Mouse (Mus musculus) MEL (cell line): Measurements from ENCODE around the gene Nek11. TPM values are rescaled to one million over a fixed set of nuclear protein-coding genes. Genes with fewer than 3 reads are reported as not detected.

Experiments
- DNase-seq: peaks from one replicate; pipeline ENCODE4 v3.0.0; 2011; ENCODE audit warnings: low read depth, low spot score
- H3K27ac ChIP-seq: 2 replicates; pipeline ENCODE4 v1.5.1; 2012; ENCODE audit warnings: low read depth, mild to moderate bottlenecking, control low read depth, low read length, moderate library complexity; ENCODE audit not compliant: control insufficient read depth
- H3K27me3 ChIP-seq, 2 experiments: fragments of 150-350 bp in 1 of 2; sonication (generic) in 1 of 2; 2 replicates each; pipeline ENCODE4 v1.6.1; 2012; ENCODE audit warnings: low read length in 2 of 2, mild to moderate bottlenecking in 2 of 2, improper control_type of control experiment in 1 of 2, moderate library complexity in 1 of 2; ENCODE audit not compliant: insufficient read depth in 2 of 2, control insufficient read depth in 1 of 2
- H3K36me3 ChIP-seq, 2 experiments: 2 replicates each; pipeline ENCODE4 v1.6.1; 2012 to 2014; ENCODE audit warnings: low read length in 2 of 2, improper control_type of control experiment in 1 of 2, inconsistent platforms in 1 of 2, mild to moderate bottlenecking in 1 of 2; ENCODE audit not compliant: insufficient read depth in 2 of 2, control insufficient read depth in 1 of 2
- H3K4me1 ChIP-seq, 2 experiments: fragments of 150-350 bp in 1 of 2; sonication (generic) in 1 of 2; 2 replicates each; pipeline ENCODE4 v1.6.1; 2012; ENCODE audit warnings: low read length in 2 of 2, improper control_type of control experiment in 1 of 2, mild to moderate bottlenecking in 1 of 2; ENCODE audit not compliant: insufficient read depth in 2 of 2, control insufficient read depth in 1 of 2
- H3K4me3 ChIP-seq, 2 experiments: fragments of 150-350 bp in 1 of 2; sonication (generic) in 1 of 2; 2 replicates each; pipeline ENCODE4 v1.5.1; 2012; ENCODE audit warnings: low read depth in 2 of 2, low read length in 2 of 2, mild to moderate bottlenecking in 2 of 2, moderate library complexity in 2 of 2, control low read depth in 1 of 2, improper control_type of control experiment in 1 of 2; ENCODE audit not compliant: control insufficient read depth in 1 of 2, insufficient read depth in 1 of 2
- H3K79me2 ChIP-seq: 2 replicates; pipeline ENCODE4 v1.6.1; 2012; ENCODE audit warnings: mild to moderate bottlenecking, low read length, moderate library complexity; ENCODE audit not compliant: control insufficient read depth, poor library complexity, insufficient read depth
- H3K9ac ChIP-seq: 2 replicates; pipeline ENCODE4 v1.6.1; 2012; ENCODE audit warnings: low read depth, mild to moderate bottlenecking, control low read depth, low read length, moderate library complexity; ENCODE audit not compliant: control insufficient read depth, poor library complexity, severe bottlenecking
- H3K9me3 ChIP-seq: fragments of 150-350 bp; sonication (generic); replicated peaks from 2 replicates; pipeline ENCODE4 v1.6.1; 2012; ENCODE audit warnings: mild to moderate bottlenecking, low read length, improper control_type of control experiment, moderate library complexity; ENCODE audit not compliant: insufficient read depth
- BHLHE40 ChIP-seq: IDR thresholded peaks from 2 replicates; pipeline ENCODE4 v1.6.1; 2012; ENCODE audit warnings: low read depth, mild to moderate bottlenecking, inconsistent platforms, low read length, improper control_type of control experiment, borderline replicate concordance
- CHD1 ChIP-seq: IDR thresholded peaks from 2 replicates; pipeline ENCODE4 v1.6.1; 2012; ENCODE audit warnings: low read depth, mild to moderate bottlenecking, inconsistent platforms, low read length, improper control_type of control experiment
- CHD2 ChIP-seq: IDR thresholded peaks from 2 replicates; pipeline ENCODE4 v1.6.1; 2011; ENCODE audit warnings: low read length, improper control_type of control experiment
- CTCF ChIP-seq, 3 experiments: IDR thresholded peaks in 2 of 3; conservative IDR thresholded peaks in 1 of 3; 2 replicates each; pipeline ENCODE4 v1.5.1; 2011 to 2012; ENCODE audit warnings: low read length in 3 of 3, low read depth in 2 of 3, mild to moderate bottlenecking in 2 of 3, improper control_type of control experiment in 1 of 3, inconsistent platforms in 1 of 3, mixed read lengths in 1 of 3, moderate library complexity in 1 of 3; ENCODE audit not compliant: control insufficient read depth in 1 of 3, insufficient read depth in 1 of 3, poor library complexity in 1 of 3, severe bottlenecking in 1 of 3
- E2F4 ChIP-seq: IDR thresholded peaks from 2 replicates; pipeline ENCODE4 v1.6.1; 2011; ENCODE audit warnings: low read depth, low read length, improper control_type of control experiment, borderline replicate concordance
- ELF1 ChIP-seq: IDR thresholded peaks from 2 replicates; pipeline ENCODE4 v1.6.1; 2014; ENCODE audit warnings: low read depth, mild to moderate bottlenecking, inconsistent platforms, low read length, improper control_type of control experiment, moderate library complexity
- GATA1 ChIP-seq: IDR thresholded peaks from 2 replicates; pipeline ENCODE4 v1.6.1; 2011; ENCODE audit warnings: low read depth, low read length, improper control_type of control experiment
- HCFC1 ChIP-seq: IDR thresholded peaks from 2 replicates; pipeline ENCODE4 v1.6.1; 2012; ENCODE audit warnings: low read depth, mild to moderate bottlenecking, inconsistent platforms, low read length, improper control_type of control experiment, moderate library complexity
- JUND ChIP-seq: IDR thresholded peaks from 2 replicates; pipeline ENCODE4 v1.6.1; 2011; ENCODE audit warnings: low read depth, mild to moderate bottlenecking, improper control_type of control experiment, low read length
- KAT2A ChIP-seq: conservative IDR thresholded peaks from 2 replicates; pipeline ENCODE4 v1.6.1; 2012; ENCODE audit warnings: low read depth, low read length, improper control_type of control experiment, inconsistent platforms
- MAFK ChIP-seq: IDR thresholded peaks from 2 replicates; pipeline ENCODE4 v1.6.1; 2011; ENCODE audit warnings: low read depth, mild to moderate bottlenecking, low read length, improper control_type of control experiment, borderline replicate concordance
- MAX ChIP-seq: IDR thresholded peaks from 2 replicates; pipeline ENCODE4 v1.6.1; 2011; ENCODE audit warnings: low read length, improper control_type of control experiment
- MXI1 ChIP-seq: IDR thresholded peaks from 2 replicates; pipeline ENCODE4 v1.6.1; 2011; ENCODE audit warnings: mild to moderate bottlenecking, low read depth, low read length, improper control_type of control experiment
- NRF1 ChIP-seq: IDR thresholded peaks from 2 replicates; pipeline ENCODE4 v1.6.1; 2014; ENCODE audit warnings: low read depth, mild to moderate bottlenecking, inconsistent platforms, low read length, improper control_type of control experiment, moderate library complexity; ENCODE audit not compliant: poor library complexity, insufficient read depth, severe bottlenecking
- POLR2A ChIP-seq, 2 experiments: IDR thresholded peaks; 2 replicates each; pipeline ENCODE4 v1.6.1; 2011 to 2012; ENCODE audit warnings: low read length in 2 of 2, mild to moderate bottlenecking in 2 of 2, control low read depth in 1 of 2, improper control_type of control experiment in 1 of 2, low read depth in 1 of 2, moderate library complexity in 1 of 2; ENCODE audit not compliant: control insufficient read depth in 1 of 2, insufficient read depth in 1 of 2, poor library complexity in 1 of 2
- POLR2AphosphoS2 ChIP-seq: IDR thresholded peaks from 2 replicates; pipeline ENCODE4 v1.6.1; 2011; ENCODE audit warnings: low read length, improper control_type of control experiment
- RAD21 ChIP-seq: IDR thresholded peaks from 2 replicates; pipeline ENCODE4 v1.6.1; 2011; ENCODE audit warnings: mild to moderate bottlenecking, low read depth, low read length, improper control_type of control experiment
- SIN3A ChIP-seq: IDR thresholded peaks from 2 replicates; pipeline ENCODE4 v1.6.1; 2012; ENCODE audit warnings: low read length, improper control_type of control experiment, inconsistent platforms
- TBP ChIP-seq: IDR thresholded peaks from 2 replicates; pipeline ENCODE4 v1.8.0; 2011; ENCODE audit warnings: low read depth, low read length, improper control_type of control experiment
- TCF12 ChIP-seq: IDR thresholded peaks from 2 replicates; pipeline ENCODE4 v1.6.1; 2014; ENCODE audit warnings: low read depth, mild to moderate bottlenecking, inconsistent platforms, low read length, improper control_type of control experiment, moderate library complexity
- USF2 ChIP-seq, 2 experiments: IDR thresholded peaks; 2 replicates each; pipeline ENCODE4 v1.6.1; 2011 to 2012; ENCODE audit warnings: improper control_type of control experiment in 2 of 2, low read length in 2 of 2, borderline replicate concordance in 1 of 2, inconsistent platforms in 1 of 2, low read depth in 1 of 2, mild to moderate bottlenecking in 1 of 2; ENCODE audit not compliant: insufficient read depth in 1 of 2
- ZMIZ1 ChIP-seq: IDR thresholded peaks from 2 replicates; pipeline ENCODE4 v1.6.1; 2012; ENCODE audit warnings: low read depth, mild to moderate bottlenecking, inconsistent platforms, low read length, improper control_type of control experiment, moderate library complexity
- polyA plus RNA-seq, 2 experiments: library from polyadenylated mRNA; stranded (reverse) in 1 of 2; unstranded in 1 of 2; fragments of >175 nt in 1 of 2; fragments of >200 nt in 1 of 2; gene quantifications; 2 replicates each; pipeline versions ENCODE4 v1.2.1 to v1.2.4; 2012; ENCODE audit warnings: low replicate concordance in 2 of 2, low read depth in 1 of 2; ENCODE audit not compliant: insufficient read length in 2 of 2, insufficient read depth in 1 of 2, missing spikeins in 1 of 2
- total RNA-seq: library from RNA; depleted of rRNA; stranded (reverse); fragments of 300-350 nt; gene quantifications from 2 replicates; pipeline ENCODE4 v1.2.3, GENCODE M21; 2012

Nek11 gene
- total and polyA plus RNA-seq, 3 experiments: 0.03 TPM; not detected in 2

DNA sequence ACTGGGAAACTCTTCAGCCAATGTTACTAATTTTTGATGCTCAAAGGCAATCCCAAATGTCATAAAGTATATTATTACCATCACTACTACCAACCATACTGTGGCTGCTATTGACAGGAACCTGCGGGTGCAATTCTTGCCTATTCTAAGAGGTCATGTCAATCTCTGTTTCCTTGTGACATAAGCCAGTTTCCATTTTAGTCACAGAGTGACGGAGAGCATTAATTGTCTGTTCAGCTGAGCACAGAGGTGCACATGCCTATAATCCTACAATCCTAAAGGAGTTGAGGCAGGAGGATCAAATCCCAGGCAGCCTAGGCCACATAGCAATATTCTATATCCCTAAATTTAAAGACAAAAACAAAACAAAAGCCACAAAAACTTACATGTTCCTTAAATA is 33.1 kb downstream of the Nek11 start:
- H3K27ac ChIP-seq: no peak overlapping the region
- no peak overlapping the region for H3K4me3 ChIP-seq
- TF ChIP-seq MXI1 (no peak), ZMIZ1 (no peak), SIN3A (no peak), MAX (no peak), USF2 (IDR thresholded peaks at IDR 0.05; ENCODE audit: borderline replicate concordance in 1 of 2, insufficient read depth in 1 of 2, low read depth in 1 of 2, low read length in 2 of 2) (no peak), CHD2 (no peak), ELF1 (no peak), GATA1 (no peak), NRF1 (no peak)
- no peaks in the 10 kb centered on the region for H3K27me3 ChIP-seq
- H3K4me1 ChIP-seq: no peaks in the 10 kb centered on the region
- H3K36me3 ChIP-seq: no peaks in the 10 kb centered on the region
- DNase-seq: no peak
- no peak overlapping the region for H3K9ac ChIP-seq
- H3K9me3 ChIP-seq: no peaks in the 10 kb centered on the region
- H3K79me2 ChIP-seq: no peaks in the 10 kb centered on the region

DNA sequence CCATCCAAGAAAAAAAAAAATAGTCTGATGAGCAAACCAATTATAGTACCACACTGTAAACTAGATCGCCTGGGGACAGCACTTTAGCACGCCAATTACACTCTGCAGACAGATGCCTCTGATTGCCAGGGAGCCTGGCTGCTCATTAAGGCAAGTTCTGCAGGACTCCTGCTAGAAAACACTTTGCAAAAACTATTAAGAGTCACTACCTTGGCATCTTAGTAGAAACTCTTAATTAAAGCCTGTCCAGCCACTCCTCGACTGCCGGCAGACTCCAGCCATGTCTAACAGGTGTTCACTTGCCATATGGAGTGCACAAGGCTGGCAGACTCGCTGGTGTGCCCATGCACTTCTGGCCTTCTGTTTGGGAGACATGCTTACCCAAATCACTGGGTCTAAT is 46.3 kb downstream of the Nek11 start:
- no peak for DNase-seq
- Histone ChIP-seq H3K9ac (no peak overlapping the region), H3K27ac (no peak overlapping the region), H3K79me2 (no peaks in the 10 kb centered on the region), H3K9me3 (no peaks in the 10 kb centered on the region), H3K4me1 (no peaks in the 10 kb centered on the region), H3K27me3 (no peaks in the 10 kb centered on the region), H3K36me3 (no peaks in the 10 kb centered on the region), H3K4me3 (no peak overlapping the region)
- TF ChIP-seq CTCF (IDR thresholded peaks at IDR 0.05 in 2 of 3, conservative IDR thresholded peaks at IDR 0.05 in 1 of 3; ENCODE audit: control insufficient read depth in 1 of 3, insufficient read depth in 1 of 3, low read depth in 2 of 3, low read length in 3 of 3, poor library complexity in 1 of 3, severe bottlenecking in 1 of 3) (no peak), JUND (no peak), GATA1 (no peak), NRF1 (no peak), TCF12 (no peak), MAFK (no peak), ELF1 (no peak), CHD1 (no peak), POLR2AphosphoS2 (no peak), SIN3A (no peak), E2F4 (no peak), TBP (no peak), KAT2A (no peak), RAD21 (no peak), BHLHE40 (no peak), MXI1 (no peak), POLR2A (IDR thresholded peaks at IDR 0.05; ENCODE audit: control insufficient read depth in 1 of 2, insufficient read depth in 1 of 2, low read depth in 1 of 2, low read length in 2 of 2, poor library complexity in 1 of 2) (no peak), HCFC1 (no peak)
